Mouse (Mus musculus) midbrain, embryonic 10.5 days (tissue): Measurements from ENCODE around the gene Ccdc73. TPM values are rescaled to one million over a fixed set of nuclear protein-coding genes. Genes with fewer than 3 reads are reported as not detected.
"Not testable (repeated sequence)": the region's sequence is repeated elsewhere in the genome, so short reads cannot be mapped to it uniquely, and the experiment has no call there.

Experiments
- DNase-seq: peaks from one replicate; pipeline ENCODE4 v3.0.0-alpha.2; 2017; ENCODE audit warnings: low spot score
- H3K27ac ChIP-seq: fragments of 300-500 bp; sonication (generic); replicated peaks from 2 replicates; pipeline ENCODE4 v1.5.1; 2016; ENCODE audit warnings: mild to moderate bottlenecking
- H3K27me3 ChIP-seq: fragments of 300-500 bp; sonication (generic); 2 replicates; pipeline ENCODE4 v1.6.1; 2016; ENCODE audit warnings: low read depth, mild to moderate bottlenecking; ENCODE audit not compliant: poor library complexity, severe bottlenecking
- H3K36me3 ChIP-seq: fragments of 300-500 bp; sonication (generic); 2 replicates; pipeline ENCODE4 v1.6.1; 2016; ENCODE audit warnings: mild to moderate bottlenecking, moderate library complexity
- H3K4me1 ChIP-seq: fragments of 300-500 bp; sonication (generic); 2 replicates; pipeline ENCODE4 v1.6.1; 2016
- H3K4me3 ChIP-seq: fragments of 300-500 bp; sonication (generic); 2 replicates; pipeline ENCODE4 v1.5.1; 2016; ENCODE audit warnings: mild to moderate bottlenecking, moderate library complexity
- H3K9me3 ChIP-seq: fragments of 300-500 bp; sonication (generic); replicated peaks from 2 replicates; pipeline ENCODE4 v1.6.1; 2016; ENCODE audit warnings: mild to moderate bottlenecking
- WGBS: fragments of 180-500 bp; shearing (Covaris S2); methylation state at CpG from one replicate; pipeline ENCODE4 v1.1.7; 2016; 5-methylcytosine and 5-hydroxymethylcytosine counted together
- polyA plus RNA-seq: library from polyadenylated mRNA; unstranded; fragments of >200 nt; fragmentation: Nextera tagmentation; extraction: Ambion mirVana; gene quantifications from 2 replicates; pipeline ENCODE4 v1.2.1, GENCODE M21; 2016

Gene Ccdc73
- polyA plus RNA-seq, 1 experiment from 2014 or later: 5.2 TPM

DNA sequence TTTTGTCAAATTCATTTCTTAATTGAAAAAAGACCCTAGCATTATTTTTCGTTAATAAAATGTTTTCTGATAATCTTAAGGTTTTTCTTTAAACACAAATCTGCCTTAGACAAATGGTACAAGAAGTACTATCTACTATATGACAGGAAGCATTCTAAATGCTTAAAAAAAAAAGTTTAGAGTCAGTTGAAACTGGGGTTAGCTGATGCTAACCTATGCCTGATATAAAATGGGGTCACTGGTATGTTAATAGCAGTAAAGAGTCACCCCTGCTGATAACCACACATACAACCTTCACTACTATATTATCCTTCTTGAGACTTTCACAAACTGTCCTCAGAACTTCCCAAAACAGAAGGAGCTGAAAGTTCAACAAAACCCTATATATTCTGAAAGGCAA is 151.9 kb downstream of the Ccdc73 start:
- DNase-seq: no peak
- H3K9me3 ChIP-seq: no peaks in the 10 kb centered on the region
- WGBS: 88% methylated on average over 1 of the region's 1 CpGs
- H3K4me1 ChIP-seq: peaks cover 22% of the 10 kb centered on the region
- H3K27ac ChIP-seq: no peak overlapping the region
- no peak overlapping the region for H3K4me3 ChIP-seq
- H3K36me3 ChIP-seq: no peaks in the 10 kb centered on the region
- no peaks in the 10 kb centered on the region for H3K27me3 ChIP-seq

DNA sequence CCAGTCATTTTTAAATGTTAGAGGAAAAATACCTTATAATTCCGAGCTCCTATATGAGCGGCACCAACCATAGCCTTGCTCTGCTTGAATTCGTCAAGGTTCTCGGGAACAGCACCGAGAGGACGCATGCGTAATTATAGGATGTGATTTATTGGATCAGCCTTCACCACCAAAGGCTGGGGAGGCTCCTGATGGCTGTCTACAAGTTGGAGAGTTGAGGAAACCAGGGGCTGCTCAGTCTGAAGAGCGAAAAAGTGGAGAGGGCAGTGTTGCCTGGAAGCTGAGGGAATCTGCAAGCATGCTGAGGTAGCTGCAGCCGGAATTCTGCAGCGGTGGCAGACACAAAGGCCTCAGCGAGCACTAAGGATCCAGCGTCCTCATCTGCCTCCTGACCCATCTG is 153.7 kb downstream of the Ccdc73 start:
- H3K4me1 ChIP-seq: peaks cover 8% of the 10 kb centered on the region
- 87% methylated on average over 12 of the region's 12 CpGs for WGBS
- H3K27ac ChIP-seq: no peak overlapping the region
- H3K9me3 ChIP-seq: no peaks in the 10 kb centered on the region
- H3K4me3 ChIP-seq: no peak overlapping the region
- H3K36me3 ChIP-seq: no peaks in the 10 kb centered on the region
- no peak for DNase-seq
- no peaks in the 10 kb centered on the region for H3K27me3 ChIP-seq

DNA sequence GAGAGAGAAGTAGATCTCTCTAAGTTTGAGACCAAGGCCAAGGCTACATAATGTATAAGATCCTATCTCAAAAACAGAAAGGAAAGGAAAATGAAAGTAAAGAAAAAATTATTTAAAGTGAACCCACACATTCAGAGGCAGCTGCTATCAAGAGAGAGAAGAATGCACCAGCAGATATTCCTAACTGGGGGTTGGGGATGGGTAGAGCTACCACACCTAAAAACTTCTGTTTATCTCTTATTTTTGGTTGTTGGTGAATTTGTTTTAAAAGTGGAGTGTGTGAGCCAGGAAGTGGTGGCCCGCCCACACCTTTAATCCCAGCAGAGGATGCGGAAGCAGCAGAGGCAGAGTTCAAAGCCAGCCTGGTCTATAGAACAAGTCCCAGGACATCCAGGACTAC is 154.2 kb downstream of the Ccdc73 start:
- no peak overlapping the region for H3K4me3 ChIP-seq
- 95% methylated on average over 2 of the region's 2 CpGs for whole genome bisulfite sequencing
- H3K9me3 ChIP-seq: no peaks in the 10 kb centered on the region
- H3K4me1 ChIP-seq: peaks cover 8% of the 10 kb centered on the region
- no peak overlapping the region for H3K27ac ChIP-seq
- H3K36me3 ChIP-seq: no peaks in the 10 kb centered on the region
- no peaks in the 10 kb centered on the region for H3K27me3 ChIP-seq
- no peak for DNase-seq

DNA sequence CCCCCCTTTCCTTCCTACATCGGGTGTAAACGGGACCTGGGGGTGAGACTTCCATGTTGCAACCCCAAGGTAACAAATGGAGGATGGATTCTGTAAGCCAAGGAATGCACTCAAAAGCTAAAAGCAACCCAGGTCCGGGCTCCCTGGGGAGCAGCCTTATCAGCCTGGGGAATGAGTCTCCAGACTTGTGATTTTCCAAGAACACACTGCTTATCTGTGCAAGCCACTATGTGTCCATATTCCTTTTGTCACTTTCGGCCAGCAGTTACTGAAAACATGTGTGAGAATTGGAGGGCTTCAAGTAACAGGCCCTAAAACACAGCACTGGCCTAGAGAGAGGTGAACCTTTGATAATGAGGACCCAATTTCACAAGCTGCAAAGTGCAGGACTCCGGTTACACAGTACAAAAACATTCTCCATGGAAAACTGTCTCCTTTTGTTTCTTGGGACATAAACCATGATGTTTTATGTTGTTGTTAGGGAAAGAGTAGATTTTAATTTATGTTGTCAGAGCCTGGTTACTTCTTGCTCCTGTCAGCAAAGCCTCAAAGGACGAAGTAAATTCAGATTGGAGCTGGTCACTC is 155.5 kb downstream of the Ccdc73 start:
- no peaks in the 10 kb centered on the region for H3K27me3 ChIP-seq
- WGBS: 83% methylated on average over 6 of the region's 6 CpGs
- no peak overlapping the region for H3K27ac ChIP-seq
- no peaks in the 10 kb centered on the region for H3K4me1 ChIP-seq
- H3K36me3 ChIP-seq: no peaks in the 10 kb centered on the region
- H3K9me3 ChIP-seq: no peaks in the 10 kb centered on the region
- no peak for DNase-seq
- no peak overlapping the region for H3K4me3 ChIP-seq

DNA sequence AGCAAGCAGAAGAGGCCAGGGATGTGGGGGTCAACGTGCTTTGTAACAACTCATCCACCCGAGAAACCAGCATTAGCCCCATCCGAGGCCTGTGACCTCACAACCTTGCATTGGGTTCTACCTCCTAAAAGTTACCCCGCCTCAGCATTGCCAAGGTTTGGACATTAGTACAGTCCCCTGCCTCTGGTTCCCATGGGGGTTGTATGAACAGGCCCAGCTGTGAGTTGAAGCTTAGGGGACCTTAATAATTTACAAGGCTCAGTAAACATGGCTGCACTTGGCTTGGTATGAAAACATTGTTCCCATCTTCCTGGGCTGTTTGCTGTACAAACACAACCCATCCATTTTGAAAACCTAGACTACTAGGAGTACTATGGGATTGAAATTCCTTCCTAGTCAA is 156.2 kb downstream of the Ccdc73 start:
- no peak overlapping the region for H3K4me3 ChIP-seq
- WGBS: 87% methylated on average over 4 of the region's 4 CpGs
- DNase-seq: no peak
- H3K27me3 ChIP-seq: no peaks in the 10 kb centered on the region
- H3K27ac ChIP-seq: no peak overlapping the region
- no peaks in the 10 kb centered on the region for H3K9me3 ChIP-seq
- no peaks in the 10 kb centered on the region for H3K4me1 ChIP-seq
- H3K36me3 ChIP-seq: no peaks in the 10 kb centered on the region

DNA sequence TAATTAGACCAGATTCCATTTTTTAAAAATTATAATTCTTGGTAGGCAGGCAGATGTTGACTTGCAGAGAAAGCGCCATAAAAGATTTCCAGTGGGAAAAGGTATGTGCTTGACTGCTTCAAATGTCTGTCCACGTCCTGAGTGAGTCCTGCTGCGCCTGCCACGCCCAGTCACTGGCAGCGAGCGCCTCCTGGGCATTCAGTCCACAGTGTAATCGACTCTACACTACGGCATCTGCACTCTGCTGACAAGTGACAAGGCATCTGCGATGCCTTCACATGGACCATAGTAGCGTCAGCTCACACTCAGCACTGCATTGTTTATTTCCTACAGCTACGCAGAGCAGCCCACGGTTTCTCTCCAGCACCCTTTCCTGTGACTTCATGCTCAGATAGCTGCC is 158.0 kb downstream of the Ccdc73 start:
- not testable (repeated sequence) for H3K36me3 ChIP-seq, H3K9me3 ChIP-seq, H3K4me1 ChIP-seq, H3K27ac ChIP-seq, H3K27me3 ChIP-seq, DNase-seq, H3K4me3 ChIP-seq
- WGBS: 90% methylated on average over 12 of the region's 12 CpGs

DNA sequence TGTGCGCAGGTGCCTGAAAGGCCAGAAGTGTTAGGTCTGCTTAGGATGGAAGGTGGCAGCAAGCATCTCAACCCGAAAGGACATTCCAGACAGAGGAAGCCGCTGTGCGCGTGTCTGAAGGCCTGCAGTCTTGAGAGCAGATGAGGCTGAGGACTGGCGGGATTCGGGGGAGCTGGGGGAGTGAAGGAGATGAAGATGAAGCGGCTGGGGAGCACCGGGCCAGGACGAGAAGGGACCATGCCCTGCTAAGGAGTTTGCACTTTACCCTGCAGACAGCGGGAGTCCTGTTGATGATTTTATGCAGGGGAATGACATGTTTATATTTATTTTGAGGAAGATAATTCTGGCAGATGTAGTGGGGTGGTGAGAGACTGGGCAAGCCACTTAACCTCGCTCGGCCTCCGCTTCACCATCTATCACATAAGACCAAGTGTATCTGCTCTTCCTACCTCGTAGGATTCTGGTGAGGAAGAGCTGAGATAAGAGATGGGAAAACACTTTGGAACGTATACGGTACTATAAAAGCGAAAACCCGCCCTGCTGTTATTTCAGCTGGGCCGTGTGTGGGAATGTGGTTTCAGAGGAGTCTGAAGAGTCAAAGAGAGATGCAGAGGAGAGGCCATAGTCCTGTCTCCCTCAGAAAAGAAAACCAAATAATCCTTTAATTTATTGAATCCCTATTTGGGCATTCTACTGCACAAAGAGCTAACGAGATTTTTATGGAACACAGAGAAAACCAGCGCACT is 159.5 kb downstream of the Ccdc73 start:
- H3K27me3 ChIP-seq: no peaks in the 10 kb centered on the region
- DNase-seq: no peak
- no peak overlapping the region for H3K4me3 ChIP-seq
- no peak overlapping the region for H3K27ac ChIP-seq
- H3K4me1 ChIP-seq: no peaks in the 10 kb centered on the region
- no peaks in the 10 kb centered on the region for H3K9me3 ChIP-seq
- 86% methylated on average over 22 of the region's 22 CpGs for WGBS
- H3K36me3 ChIP-seq: no peaks in the 10 kb centered on the region

DNA sequence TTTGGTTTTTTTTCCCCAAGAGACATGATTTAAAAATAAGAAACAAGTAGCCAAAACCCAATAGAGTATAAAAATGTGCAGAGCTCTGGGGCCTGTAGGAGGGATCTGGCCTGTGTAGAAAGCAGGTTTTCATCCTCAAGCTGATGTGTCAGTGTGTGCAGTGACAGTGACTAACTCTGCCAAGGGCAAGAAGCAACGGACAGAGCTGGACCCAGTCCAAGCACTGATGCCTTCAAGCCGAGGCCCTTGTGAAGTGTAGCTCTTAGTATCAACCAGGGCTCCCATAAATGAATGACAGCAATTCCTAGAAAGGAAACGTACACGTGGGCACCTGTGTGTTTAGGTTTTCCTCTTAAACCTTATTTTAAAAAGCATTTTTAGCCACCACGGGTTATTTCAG is 161.2 kb downstream of the Ccdc73 start:
- 91% methylated on average over 5 of the region's 5 CpGs for WGBS
- no peaks in the 10 kb centered on the region for H3K4me1 ChIP-seq
- no peak overlapping the region for H3K4me3 ChIP-seq
- H3K9me3 ChIP-seq: no peaks in the 10 kb centered on the region
- H3K27ac ChIP-seq: no peak overlapping the region
- H3K36me3 ChIP-seq: no peaks in the 10 kb centered on the region
- no peaks in the 10 kb centered on the region for H3K27me3 ChIP-seq
- no peak for DNase-seq

DNA sequence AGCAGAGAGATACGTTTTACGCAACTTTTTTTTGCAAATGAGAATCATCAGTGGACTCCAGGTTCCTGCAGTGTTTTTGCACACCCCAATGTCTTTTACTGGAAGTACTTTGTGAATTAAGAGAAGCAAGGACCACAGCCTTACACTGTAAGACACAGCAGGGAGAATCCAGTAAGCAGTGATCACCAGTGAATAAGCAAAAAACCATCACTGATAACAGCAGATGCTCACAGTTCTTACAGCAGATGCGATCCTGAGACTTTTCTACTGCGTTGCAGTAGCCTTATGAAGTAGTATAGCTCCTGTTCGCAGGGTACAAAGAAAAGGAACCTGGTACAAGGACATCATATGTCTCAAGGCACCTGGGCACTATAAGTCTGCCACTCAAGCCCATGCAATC is 162.9 kb downstream of the Ccdc73 start:
- DNase-seq: no peak
- H3K27ac ChIP-seq: no peak overlapping the region
- no peaks in the 10 kb centered on the region for H3K36me3 ChIP-seq
- no peaks in the 10 kb centered on the region for H3K9me3 ChIP-seq
- H3K27me3 ChIP-seq: no peaks in the 10 kb centered on the region
- WGBS: 87% methylated on average over 5 of the region's 5 CpGs
- H3K4me3 ChIP-seq: no peak overlapping the region
- peaks cover 4% of the 10 kb centered on the region for H3K4me1 ChIP-seq

DNA sequence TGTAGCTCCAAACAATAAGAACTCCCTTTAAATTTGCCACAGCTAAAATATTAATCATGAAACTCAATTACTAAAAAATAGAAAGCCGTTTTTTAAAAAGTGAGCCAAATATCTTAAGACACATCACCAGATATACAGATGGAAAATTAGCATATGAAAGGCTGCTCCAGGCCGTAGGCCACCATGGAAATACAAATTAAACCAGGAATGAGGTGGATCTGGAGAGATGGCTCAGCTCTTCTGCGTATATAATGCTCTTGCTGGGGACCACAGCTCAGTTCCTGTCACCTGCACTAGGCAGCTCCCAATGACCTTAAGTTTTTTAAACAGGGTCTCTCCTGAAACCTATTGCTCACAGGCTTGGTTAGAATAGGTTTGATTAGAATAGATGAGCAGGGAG is 166.5 kb downstream of the Ccdc73 start:
- Histone ChIP-seq H3K4me3 (no peak overlapping the region), H3K4me1 (peaks cover 7% of the 10 kb centered on the region), H3K9me3 (no peaks in the 10 kb centered on the region), H3K36me3 (no peaks in the 10 kb centered on the region), H3K27ac (no peak overlapping the region), H3K27me3 (no peaks in the 10 kb centered on the region)
- WGBS: 77% methylated on average over 3 of the region's 3 CpGs
- DNase-seq: no peak

DNA sequence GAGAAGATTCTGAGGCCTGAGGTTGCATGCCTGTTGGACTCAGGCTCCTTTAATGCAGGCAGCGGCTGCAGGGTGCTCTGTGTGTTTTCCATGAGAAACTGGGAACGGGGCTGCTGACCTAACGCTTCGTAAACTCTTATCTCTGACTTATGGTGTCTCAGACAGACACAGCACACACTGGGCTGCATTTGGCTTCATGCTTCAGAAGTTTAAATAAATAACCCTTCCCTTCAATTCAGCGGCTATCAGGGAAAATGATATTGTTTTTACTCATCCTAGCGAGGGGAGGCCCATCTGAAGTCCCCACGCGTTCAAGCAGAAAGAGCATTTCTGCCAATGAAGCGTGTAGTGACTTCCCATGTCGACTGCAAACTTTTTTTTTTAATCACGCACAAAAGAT is 168.4 kb downstream of the Ccdc73 start:
- DNase-seq: no peak
- Histone ChIP-seq H3K36me3 (no peaks in the 10 kb centered on the region), H3K27me3 (no peaks in the 10 kb centered on the region), H3K9me3 (no peaks in the 10 kb centered on the region), H3K4me1 (peaks cover 7% of the 10 kb centered on the region), H3K4me3 (no peak overlapping the region), H3K27ac (no peak overlapping the region)
- WGBS: 77% methylated on average over 11 of the region's 11 CpGs

DNA sequence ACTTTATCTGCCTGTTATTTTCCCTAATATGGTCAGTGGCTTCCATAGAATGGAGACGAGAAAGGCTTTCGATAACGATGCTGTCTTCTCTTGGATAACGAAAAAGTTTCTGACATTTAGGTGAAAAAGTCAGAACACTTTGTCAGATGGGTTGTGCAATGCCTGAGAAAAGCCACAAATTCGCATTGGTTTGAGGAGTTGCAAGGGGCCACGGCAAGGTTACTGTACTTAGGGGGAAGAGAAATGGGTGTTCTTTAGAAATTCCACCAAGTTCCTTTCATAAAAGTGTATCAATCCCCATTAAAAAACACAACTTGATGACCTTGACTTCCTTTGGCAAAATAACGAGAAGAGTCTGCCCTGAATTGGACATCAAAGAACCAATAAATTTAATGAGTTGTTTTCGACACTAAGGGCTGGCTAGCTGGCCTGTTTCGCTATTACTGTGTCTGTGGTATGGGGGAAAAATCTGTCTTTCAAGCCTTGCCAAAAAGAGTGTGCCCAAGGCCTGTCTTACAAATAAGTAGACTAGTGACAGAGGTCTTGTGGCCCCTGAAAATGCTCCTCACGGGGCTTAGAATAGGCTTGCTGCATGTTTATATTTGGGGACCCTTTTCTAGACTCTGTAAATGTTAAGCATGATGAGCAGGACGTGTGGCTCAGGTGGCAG is 168.9 kb downstream of the Ccdc73 start:
- no peak for DNase-seq
- WGBS: 86% methylated on average over 11 of the region's 11 CpGs
- Histone ChIP-seq H3K4me3 (no peak overlapping the region), H3K9me3 (no peaks in the 10 kb centered on the region), H3K27me3 (no peaks in the 10 kb centered on the region), H3K27ac (no peak overlapping the region), H3K36me3 (no peaks in the 10 kb centered on the region), H3K4me1 (peaks cover 7% of the 10 kb centered on the region)

DNA sequence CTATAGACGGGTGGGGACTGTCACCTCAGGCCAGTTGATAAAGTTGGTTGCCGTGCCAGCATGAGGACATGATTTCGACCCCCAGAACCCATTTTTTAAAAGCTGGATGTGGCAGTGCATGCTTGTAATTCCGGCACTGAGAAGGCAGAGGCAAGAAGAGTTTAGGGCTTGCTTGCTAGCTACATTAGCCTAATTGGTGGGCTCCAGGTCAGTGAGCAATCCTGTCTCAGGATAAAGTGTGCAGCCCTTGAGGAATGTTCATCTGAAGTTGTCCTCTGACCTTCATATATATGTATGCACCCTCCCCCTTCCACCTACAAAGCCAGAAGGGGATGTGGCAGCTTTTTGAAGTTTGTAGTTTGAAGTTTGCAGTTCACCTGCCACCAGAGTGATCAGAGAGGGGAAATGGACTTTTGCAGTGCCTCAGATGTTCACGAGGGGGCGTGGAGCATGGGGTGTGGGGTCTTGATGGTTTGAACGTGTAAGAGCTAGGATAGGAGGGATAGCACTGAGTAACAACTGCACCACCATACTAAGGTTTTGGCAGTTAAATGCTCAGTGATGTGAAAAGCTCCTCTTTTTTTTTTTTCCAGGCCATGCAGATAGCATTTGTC is 170.5 kb downstream of the Ccdc73 start:
- peaks cover 7% of the 10 kb centered on the region for H3K4me1 ChIP-seq
- H3K27ac ChIP-seq: no peak overlapping the region
- H3K4me3 ChIP-seq: no peak overlapping the region
- no peak for DNase-seq
- H3K27me3 ChIP-seq: no peaks in the 10 kb centered on the region
- H3K36me3 ChIP-seq: no peaks in the 10 kb centered on the region
- no peaks in the 10 kb centered on the region for H3K9me3 ChIP-seq
- WGBS: 82% methylated on average over 7 of the region's 7 CpGs
